Mouse (Mus musculus): Measurements from ENCODE around the gene Hrasls5. TPM values are rescaled to one million over a fixed set of nuclear protein-coding genes. Genes with fewer than 3 reads are reported as not detected.

Gene Hrasls5
- polyA plus RNA-seq (2017; shearing (Covaris generic)), result under 1 TPM in 1 of 2 experiments, not detected in 1; 0.62 TPM

DNA sequence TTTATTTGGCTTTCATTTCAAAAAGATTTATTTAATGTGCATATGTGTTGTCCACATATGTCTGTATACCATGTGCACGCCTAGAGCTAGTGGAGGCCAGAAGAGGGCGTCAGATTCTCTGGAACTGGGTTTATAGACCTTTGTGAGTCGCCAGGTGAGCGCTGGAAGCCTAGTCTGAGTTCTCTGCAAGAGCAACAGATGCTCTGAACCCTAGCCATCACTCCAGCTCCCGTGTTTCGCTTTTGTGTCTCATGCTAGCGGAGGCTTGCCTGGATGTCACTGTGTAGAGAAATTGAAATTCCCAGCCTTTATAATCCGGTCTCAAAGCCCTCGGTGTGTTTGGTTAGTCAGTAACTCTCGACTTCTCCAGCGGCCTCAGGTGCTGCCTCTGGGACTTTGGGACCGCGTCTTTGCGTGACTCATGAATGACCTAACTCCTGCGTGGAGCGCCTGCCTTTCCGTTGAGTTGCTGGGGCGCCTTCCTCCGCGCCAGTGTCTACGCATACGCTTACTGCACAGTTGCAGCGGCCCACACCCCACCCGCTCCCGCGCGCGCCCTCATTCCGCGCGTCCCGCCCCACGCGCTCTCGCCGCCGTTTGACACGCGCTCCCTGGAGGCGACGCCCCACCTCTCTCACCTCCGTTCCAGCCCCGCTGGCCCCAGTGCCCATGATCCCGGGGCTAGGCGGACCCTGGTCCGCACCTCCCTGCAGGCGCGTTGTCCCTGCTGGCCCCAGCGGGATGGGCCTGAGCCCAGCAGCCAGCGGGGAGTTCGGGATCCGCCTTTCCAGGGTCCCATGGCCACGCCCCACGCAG is at the start of gene Hrasls5:
Gene Hrasls5 (plus strand): TSS at position 600 of the 816 bp plus-strand sequence.

DNA sequence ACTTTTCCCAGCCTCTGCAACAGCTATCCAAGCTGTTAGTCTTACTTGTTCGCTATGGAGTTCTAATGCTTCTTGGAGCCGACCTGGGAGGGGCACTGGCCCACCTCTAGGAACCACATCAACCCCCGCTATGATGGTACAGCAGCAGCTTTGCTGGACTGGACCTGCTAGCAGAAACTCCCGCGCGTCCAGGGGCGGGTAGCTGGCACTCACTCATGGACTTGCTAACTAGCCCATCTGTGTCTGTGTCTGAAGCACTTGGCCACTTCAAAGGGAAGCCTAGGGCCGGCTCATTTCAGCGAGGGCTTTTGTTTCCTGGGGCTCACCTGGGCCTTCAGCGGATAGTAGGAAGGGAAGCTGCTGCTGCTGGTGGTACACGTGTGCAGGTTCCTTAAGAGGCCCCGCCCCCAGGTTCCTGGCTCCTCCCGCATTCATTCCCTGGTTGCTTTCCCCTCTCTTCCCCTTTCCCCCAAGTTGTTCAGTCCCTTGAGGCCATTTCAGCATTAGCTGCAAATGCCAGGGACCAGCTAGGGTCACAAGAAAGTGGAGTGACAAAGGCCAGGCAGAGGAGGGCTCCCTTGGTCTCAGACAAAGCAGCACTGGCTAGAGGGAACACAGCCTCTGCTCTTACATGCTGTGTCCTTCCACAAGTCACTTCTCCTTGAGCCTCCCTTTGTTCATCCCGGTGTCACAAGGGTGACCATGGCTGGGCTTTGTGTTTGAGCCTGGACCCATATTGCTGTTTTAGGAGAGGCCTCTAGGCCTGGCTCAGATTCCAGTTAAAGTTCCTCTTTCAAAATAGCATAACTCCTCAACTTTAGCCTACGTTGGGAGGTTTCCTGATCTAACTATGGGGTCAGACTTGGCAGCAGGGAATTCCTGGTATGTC is 5.3 kb upstream of the Hrasls5 start, which contains the start of gene Lgals12:
Gene Lgals12 (minus strand): TSS at position 393 of the 889 bp plus-strand sequence.

Other genes with a start within 250 kb of the Hrasls5 start
- gene Spindoc, start 229.5 kb upstream of the Hrasls5 start, polyA plus RNA-seq (2017; shearing (Covaris generic)), result 10 to 100 TPM; 24.7 to 29.7 TPM
- gene 2700081O15Rik, start 194.9 kb upstream of the Hrasls5 start, polyA plus RNA-seq (2017; shearing (Covaris generic)), result 1 to 10 TPM in 1 of 2 experiments, under 1 TPM in 1; 0.20 to 2.9 TPM
- gene Rtn3, start 129.3 kb upstream of the Hrasls5 start, polyA plus RNA-seq (2017; shearing (Covaris generic)), result 100 to 1,000 TPM in 1 of 2 experiments, 10 to 100 TPM in 1; 99.7 to 106 TPM
- gene Atl3, start 118.5 kb upstream of the Hrasls5 start, polyA plus RNA-seq (2017; shearing (Covaris generic)), result 10 to 100 TPM; 13.7 to 16.3 TPM
- gene Pla2g16, start 55.1 kb upstream of the Hrasls5 start, polyA plus RNA-seq (2017; shearing (Covaris generic)), result 100 to 1,000 TPM in 1 of 2 experiments, 10 to 100 TPM in 1; 85.8 to 103 TPM
- gene Lgals12, start 5.3 kb upstream of the Hrasls5 start, polyA plus RNA-seq (2017; shearing (Covaris generic)), result under 1 TPM in 1 of 2 experiments, not detected in 1; 0.20 TPM
- not detected for gene Slc22a19, start 98.8 kb downstream of the Hrasls5 start, polyA plus RNA-seq (2017; shearing (Covaris generic))
- gene Slc22a26, start 190.1 kb downstream of the Hrasls5 start, polyA plus RNA-seq (2017; shearing (Covaris generic)), result under 1 TPM in 1 of 2 experiments, not detected in 1; 0.13 TPM